Mouse (Mus musculus): ENCODE results near the gene Ap2a1.

The Ap2a1 gene

GRCm38 (mm10) chr7:44916881-44917280 lies 12.4 kb downstream of the Ap2a1 start:
- no peak for TF ChIP-seq GATA4 (IDR thresholded peaks at IDR 0.05; ENCODE audit: insufficient replicate concordance, low read length)

- TF ChIP-seq GATA4 (IDR thresholded peaks at IDR 0.05; ENCODE audit: insufficient replicate concordance, low read length), result no peak
Observed at GRCm38 (mm10) chr7:44916191-44916590, 13.1 kb downstream of the Ap2a1 start.

GRCm38 (mm10) chr7:44915314-44915713 lies 14.0 kb downstream of the Ap2a1 start:
- TF ChIP-seq GATA4 (IDR thresholded peaks at IDR 0.05; ENCODE audit: insufficient replicate concordance, low read length), result no peak

GRCm38 (mm10) chr7:44914396-44914795 lies 14.9 kb downstream of the Ap2a1 start:
- no peak for TF ChIP-seq GATA4 (IDR thresholded peaks at IDR 0.05; ENCODE audit: insufficient replicate concordance, low read length)

DNA sequence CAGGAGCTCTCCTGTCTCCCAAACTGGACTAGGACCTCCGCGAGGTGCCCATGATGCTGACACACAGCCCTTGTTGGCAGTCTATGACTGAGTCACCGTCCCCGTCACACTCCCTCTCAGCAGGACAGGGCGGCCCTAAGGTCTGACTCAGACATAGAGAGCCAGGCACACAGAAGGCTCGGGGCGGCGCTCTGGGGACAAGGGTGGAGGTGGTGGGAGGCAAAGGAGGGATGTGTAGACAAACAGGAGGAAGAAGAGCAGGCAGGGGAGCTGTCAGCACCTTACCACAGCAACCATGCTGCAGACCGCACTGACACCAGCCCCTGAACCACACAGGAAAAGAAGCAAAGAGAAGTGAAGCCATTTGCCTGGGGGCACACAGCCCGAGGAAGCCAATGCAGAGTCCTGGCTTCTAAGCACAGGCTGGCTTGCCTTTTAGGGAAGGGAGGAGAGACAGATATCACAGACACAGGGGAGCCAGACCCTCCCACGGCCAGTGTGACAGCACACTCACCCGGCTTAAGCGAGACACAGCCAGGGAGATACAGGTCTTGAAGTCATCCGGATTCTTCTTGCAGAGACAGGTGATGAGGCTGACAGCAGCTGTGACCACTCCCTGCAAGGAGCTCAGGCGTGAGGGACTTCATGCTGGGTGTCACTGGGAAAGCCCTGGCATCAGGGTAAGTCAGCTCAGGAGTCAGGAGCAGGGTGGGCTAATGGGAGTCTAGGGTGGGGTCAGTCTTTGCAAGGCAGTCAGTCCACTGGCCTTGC lies 20.4 kb downstream of the Ap2a1 start:
- no peak for TF ChIP-seq GATA4 (IDR thresholded peaks at IDR 0.05; ENCODE audit: insufficient replicate concordance, low read length)

DNA sequence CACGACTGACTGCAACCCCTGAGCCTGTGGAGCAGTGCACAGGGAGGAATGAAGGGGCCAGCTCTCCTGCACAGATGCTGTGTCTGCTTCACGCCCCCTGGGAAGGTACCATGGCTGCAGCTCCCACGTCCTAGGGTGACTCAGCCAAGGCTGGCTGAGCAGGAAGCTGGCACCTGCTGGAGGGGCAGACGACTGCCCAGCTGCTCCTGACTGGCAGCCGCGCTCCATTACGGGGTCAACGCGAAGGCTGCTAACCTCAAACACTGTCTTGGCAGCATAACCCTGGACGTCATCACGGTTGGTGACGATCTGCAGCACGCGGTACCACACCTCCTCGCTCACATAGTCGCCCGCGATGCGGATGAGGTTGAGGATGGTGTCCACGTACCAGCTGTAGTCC lies 23.9 kb downstream of the Ap2a1 start:
- TF ChIP-seq GATA4 (IDR thresholded peaks at IDR 0.05; ENCODE audit: insufficient replicate concordance, low read length), result no peak

DNA sequence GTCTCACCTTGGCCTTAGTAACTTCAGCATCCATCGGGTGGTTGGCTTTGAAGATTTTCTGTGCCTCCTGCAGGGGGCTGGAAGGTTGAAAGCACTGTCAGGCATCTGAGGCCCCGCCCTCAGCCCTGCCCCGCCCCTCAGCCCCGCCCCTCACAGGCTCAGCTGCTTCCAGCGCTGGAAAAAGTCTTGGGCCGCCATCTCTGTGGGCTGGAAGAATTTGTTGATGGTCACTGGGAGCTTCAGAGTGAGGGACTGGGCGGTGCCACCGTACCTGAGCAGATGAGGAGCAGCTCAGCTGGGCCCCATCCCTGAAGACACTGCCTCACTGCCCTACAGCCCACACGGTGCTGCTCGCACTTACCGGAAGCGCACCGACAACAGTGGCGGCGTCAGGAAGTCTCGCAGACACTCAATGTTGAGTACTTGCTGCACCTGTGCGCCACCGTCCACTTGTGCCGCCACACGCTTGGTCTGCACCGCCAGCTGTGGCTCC lies 28.0 kb downstream of the Ap2a1 start:
- TF ChIP-seq GATA4 (IDR thresholded peaks at IDR 0.05; ENCODE audit: insufficient replicate concordance, low read length), result no peak

GRCm38 (mm10) chr7:44900632-44901031 lies 28.7 kb downstream of the Ap2a1 start:
- no peak for TF ChIP-seq GATA4 (IDR thresholded peaks at IDR 0.05; ENCODE audit: insufficient replicate concordance, low read length)

DNA sequence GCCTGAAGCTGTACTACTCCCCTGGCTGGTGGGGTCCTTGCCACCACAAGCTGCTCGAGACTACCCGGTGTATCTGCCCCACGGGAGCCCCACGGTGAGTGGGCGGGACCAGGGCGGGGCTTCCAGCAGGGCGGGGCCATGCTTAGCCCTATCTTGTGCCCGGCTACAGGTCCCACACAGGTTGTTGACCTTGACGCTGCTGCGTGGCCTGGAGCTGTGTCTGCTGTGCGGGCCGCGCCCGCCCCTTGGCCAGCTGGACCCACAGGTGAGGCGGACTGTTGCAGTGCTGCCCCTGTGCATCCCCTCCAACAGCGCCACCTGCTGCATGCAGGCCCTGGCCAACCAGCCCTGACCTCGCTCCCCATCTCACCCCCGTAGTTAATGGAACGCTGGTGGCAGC lies 30.7 kb downstream of the Ap2a1 start:
- TF ChIP-seq GATA4 (IDR thresholded peaks at IDR 0.05; ENCODE audit: insufficient replicate concordance, low read length), result no peak

GRCm38 (mm10) chr7:44896499-44896898 lies 32.8 kb downstream of the Ap2a1 start:
- no peak for TF ChIP-seq GATA4 (IDR thresholded peaks at IDR 0.05; ENCODE audit: insufficient replicate concordance, low read length)

- no peak for TF ChIP-seq GATA4 (IDR thresholded peaks at IDR 0.05; ENCODE audit: insufficient replicate concordance, low read length)
Observed at GRCm38 (mm10) chr7:44895593-44896434, 33.5 kb downstream of the Ap2a1 start, which contains the start of gene Fuz. TSS of gene Fuz (plus strand) at chr7:44896079.

GRCm38 (mm10) chr7:44895206-44895592 lies 34.1 kb downstream of the Ap2a1 start:
- no peak for TF ChIP-seq GATA4 (IDR thresholded peaks at IDR 0.05; ENCODE audit: insufficient replicate concordance, low read length)

DNA sequence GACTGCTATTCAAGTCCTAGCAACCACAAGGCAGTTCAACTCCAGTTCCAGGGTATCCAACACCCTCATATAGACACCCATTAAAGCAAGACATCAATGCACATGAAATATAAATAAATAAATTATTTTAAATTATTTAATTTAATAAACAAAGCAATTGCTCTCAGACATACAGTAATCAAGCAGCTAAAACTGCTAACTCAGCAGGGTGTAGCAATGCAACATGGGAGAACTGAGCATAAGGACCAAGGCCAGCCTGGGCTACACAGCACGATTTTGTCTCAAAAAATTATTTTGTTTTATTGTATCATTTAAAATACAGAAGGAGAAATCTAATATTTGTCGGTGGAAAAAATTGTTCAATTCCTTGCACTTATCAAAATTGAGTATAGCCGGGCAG lies 35.1 kb downstream of the Ap2a1 start:
- no peak for TF ChIP-seq GATA4 (IDR thresholded peaks at IDR 0.05; ENCODE audit: insufficient replicate concordance, low read length)

- no peak for TF ChIP-seq GATA4 (IDR thresholded peaks at IDR 0.05; ENCODE audit: insufficient replicate concordance, low read length)
Observed at GRCm38 (mm10) chr7:44893197-44893596, 36.1 kb downstream of the Ap2a1 start.

DNA sequence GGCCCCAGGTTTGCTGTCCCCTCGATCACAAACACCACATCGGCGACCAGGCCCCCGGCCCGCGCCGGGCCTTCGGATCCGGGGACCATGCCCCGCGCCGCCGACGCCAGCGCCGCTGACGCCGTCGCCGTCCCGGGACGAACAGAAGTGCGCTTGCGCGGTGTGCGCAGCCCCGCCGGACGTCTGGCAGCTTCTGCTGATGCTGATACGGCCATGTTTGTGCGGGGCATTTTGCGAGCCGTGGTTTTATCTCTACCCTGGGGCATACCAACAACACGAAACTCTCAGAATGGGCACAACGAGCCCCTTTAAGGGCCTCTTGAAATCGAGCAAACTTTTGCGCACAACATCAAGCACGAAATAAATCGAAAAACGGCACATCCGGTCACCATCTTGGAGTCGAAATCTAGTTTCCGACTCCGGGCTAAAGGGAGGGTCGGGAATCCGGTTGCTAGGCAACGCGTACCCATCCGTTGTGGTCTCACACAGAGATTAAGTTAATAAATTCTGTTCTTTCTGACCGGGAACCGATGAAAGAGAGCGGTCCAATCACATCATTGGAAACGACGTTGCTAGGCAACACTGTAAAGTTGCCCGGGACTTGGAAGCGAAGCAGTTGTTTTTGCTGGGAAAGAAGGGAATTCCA lies 36.9 kb downstream of the Ap2a1 start, which contains the start of gene Med25:
Gene Med25, minus strand, starts transcription at position 437 of the 646 bp plus-strand sequence.
- TF ChIP-seq GATA4 (IDR thresholded peaks at IDR 0.05; ENCODE audit: insufficient replicate concordance, low read length), result no peak
